Mouse (Mus musculus): Measurements from ENCODE around the gene Isg15.

GRCm38 (mm10) chr4:156216196-156216595 lies 15.6 kb upstream of the Isg15 start:
- TF ChIP-seq MAFK (IDR thresholded peaks at IDR 0.05; ENCODE audit: insufficient read depth, low read depth, low read length) (no peak), HCFC1 (IDR thresholded peaks at IDR 0.05; ENCODE audit: borderline replicate concordance, insufficient read depth, low read length) (no peak), ZC3H11A (IDR thresholded peaks at IDR 0.05; ENCODE audit: borderline replicate concordance, low read depth, low read length) (no peak), CHD2 (IDR thresholded peaks at IDR 0.05; ENCODE audit: low read depth, low read length) (no peak), ZNF384 (IDR thresholded peaks at IDR 0.05; ENCODE audit: low read depth, low read length) (no peak)

All from ES-E14 (cell line).